Mouse (Mus musculus) intestine, postnatal 0 days (tissue): ENCODE results near the gene H2-M10.4. TPM values are rescaled to one million over a fixed set of nuclear protein-coding genes. Genes with fewer than 3 reads are reported as not detected.
"Not testable (repeated sequence)": the region's sequence is repeated elsewhere in the genome, so short reads cannot be mapped to it uniquely, and the experiment has no call there.

Experiments
- ATAC-seq: fragments of 200-750 bp; cut with Nextera tagmentation; 2 replicates; pipeline ENCODE4 v1.8.0; 2017; ENCODE audit warnings: mild to moderate bottlenecking, moderate TSS enrichment, moderate library complexity
- H3K27ac ChIP-seq: fragments of 300-500 bp; sonication (generic); 2 replicates; pipeline ENCODE4 v1.5.1; 2014; ENCODE audit warnings: mild to moderate bottlenecking, low read depth, low read length, moderate library complexity
- H3K27me3 ChIP-seq: fragments of 300-500 bp; sonication (generic); replicated peaks from 2 replicates; pipeline ENCODE4 v1.6.1; 2014; ENCODE audit warnings: low read length, mixed read lengths; ENCODE audit not compliant: control insufficient read depth, insufficient read depth
- H3K36me3 ChIP-seq: fragments of 300-500 bp; sonication (generic); 2 replicates; pipeline ENCODE4 v1.6.1; 2014; ENCODE audit warnings: mild to moderate bottlenecking, moderate library complexity; ENCODE audit not compliant: control insufficient read depth, insufficient read depth
- H3K4me1 ChIP-seq: fragments of 300-500 bp; sonication (generic); replicated peaks from 2 replicates; pipeline ENCODE4 v1.6.1; 2014; ENCODE audit warnings: antibody characterized with exemption, low read length, mixed read lengths; ENCODE audit not compliant: control insufficient read depth, insufficient read depth
- H3K4me2 ChIP-seq: fragments of 300-500 bp; sonication (generic); replicated peaks from 2 replicates; pipeline ENCODE4 v1.6.1; 2014; ENCODE audit warnings: low read depth, mild to moderate bottlenecking, moderate library complexity
- H3K4me3 ChIP-seq: fragments of 300-500 bp; sonication (generic); 2 replicates; pipeline ENCODE4 v1.5.1; 2014; ENCODE audit warnings: low read depth, low read length
- H3K9ac ChIP-seq: fragments of 300-500 bp; sonication (generic); 2 replicates; pipeline ENCODE4 v1.6.1; 2014; ENCODE audit warnings: mild to moderate bottlenecking, low read depth, low read length
- H3K9me3 ChIP-seq: fragments of 300-500 bp; sonication (generic); 2 replicates; pipeline ENCODE4 v1.6.1; 2016; ENCODE audit warnings: mixed run types; ENCODE audit not compliant: control insufficient read depth
- CTCF ChIP-seq: sonication (generic); IDR thresholded peaks from 2 replicates; pipeline ENCODE4 v1.5.1; 2016; ENCODE audit warnings: low read depth, mild to moderate bottlenecking, control low read depth, antibody characterized with exemption, moderate library complexity
- WGBS: fragments of 180-500 bp; shearing (Covaris S2); extraction: QIAGEN DNeasy Blood & Tissue Kit; methylation state at CpG from one replicate; pipeline ENCODE4 v1.1.7; 2014; 5-methylcytosine and 5-hydroxymethylcytosine counted together
- polyA plus RNA-seq: library from polyadenylated mRNA; unstranded; fragments of >200 nt; fragmentation: Nextera tagmentation; extraction: Ambion mirVana; gene quantifications from 2 replicates; pipeline ENCODE4 v1.2.1, GENCODE M21; 2015

H2-M10.4 gene
- polyA plus RNA-seq: not detected in 2 replicates

DNA sequence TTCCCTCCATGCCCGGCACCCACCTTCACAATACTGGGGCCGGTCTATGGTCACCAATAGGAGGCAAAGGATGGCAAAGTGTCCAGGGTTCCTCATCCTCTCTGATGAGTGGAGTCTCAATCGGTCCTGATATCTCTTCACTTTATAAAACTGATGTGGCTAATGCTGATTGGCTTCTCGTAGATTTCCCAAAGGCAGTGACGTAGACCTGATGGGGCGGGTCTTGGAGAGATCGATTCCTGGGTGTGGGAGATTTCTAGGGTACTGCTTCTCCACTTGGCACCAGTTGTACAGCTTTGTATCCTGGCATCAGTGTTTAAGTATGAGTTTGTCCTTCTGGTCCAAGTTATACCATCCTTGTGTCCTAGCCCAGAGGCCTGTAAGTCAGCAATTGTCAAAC, at the start of gene H2-M10.4:
Gene H2-M10.4 (minus strand): TSS at position 101 of the 400 bp plus-strand sequence.
- H3K4me1 ChIP-seq: no peaks in the 10 kb centered on the region
- no peaks in the 10 kb centered on the region for H3K36me3 ChIP-seq
- no peak within 1 kb of the TSS for H3K4me2 ChIP-seq
- no peak for TF ChIP-seq CTCF
- H3K27me3 ChIP-seq: no peaks in the 10 kb centered on the region
- no peak within 1 kb of the TSS for H3K4me3 ChIP-seq
- no peak within 1 kb of the TSS for H3K27ac ChIP-seq
- no peaks in the 10 kb centered on the region for H3K9me3 ChIP-seq
- WGBS: 92% methylated on average over 7 of the region's 7 CpGs
- no peak for ATAC-seq
- no peak within 1 kb of the TSS for H3K9ac ChIP-seq

DNA sequence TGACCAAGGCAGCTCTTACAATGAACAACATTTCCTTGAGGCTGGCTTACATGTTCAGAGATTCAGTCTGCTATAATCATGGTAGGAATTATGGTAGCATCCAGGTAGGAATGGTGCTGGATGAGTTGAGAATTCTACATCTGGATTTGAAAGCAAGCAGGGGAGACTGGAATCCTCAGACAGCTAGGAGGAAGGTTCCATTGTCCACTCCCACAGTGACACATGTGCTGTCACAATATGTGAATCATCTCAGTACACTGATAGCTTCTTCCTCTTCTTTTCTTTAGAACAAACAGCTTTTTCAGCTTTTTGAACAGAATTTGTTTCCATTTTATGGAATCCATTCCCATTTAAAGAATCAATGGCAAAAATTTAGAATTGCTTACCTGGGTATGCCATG, 41.8 kb upstream of the H2-M10.4 start:
- Histone ChIP-seq H3K4me1 (no peaks in the 10 kb centered on the region), H3K9me3 (no peaks in the 10 kb centered on the region), H3K36me3 (no peaks in the 10 kb centered on the region), H3K4me3 (no peak overlapping the region), H3K27ac (no peak overlapping the region), H3K4me2 (no peak overlapping the region), H3K9ac (no peak overlapping the region), H3K27me3 (no peaks in the 10 kb centered on the region)
- no peak for ATAC-seq
- no peak for TF ChIP-seq CTCF

- no peak for ATAC-seq
- Histone ChIP-seq H3K4me3 (no peak overlapping the region), H3K4me2 (no peak overlapping the region), H3K27me3 (no peaks in the 10 kb centered on the region), H3K27ac (no peak overlapping the region), H3K9me3 (no peaks in the 10 kb centered on the region), H3K9ac (no peak overlapping the region), H3K4me1 (no peaks in the 10 kb centered on the region), H3K36me3 (no peaks in the 10 kb centered on the region)
- TF ChIP-seq CTCF: no peak
- 32% methylated on average over 1 of the region's 1 CpGs for WGBS
Measured at GRCm38 (mm10) chr17:36500435-36500834, 38.3 kb upstream of the H2-M10.4 start.

DNA sequence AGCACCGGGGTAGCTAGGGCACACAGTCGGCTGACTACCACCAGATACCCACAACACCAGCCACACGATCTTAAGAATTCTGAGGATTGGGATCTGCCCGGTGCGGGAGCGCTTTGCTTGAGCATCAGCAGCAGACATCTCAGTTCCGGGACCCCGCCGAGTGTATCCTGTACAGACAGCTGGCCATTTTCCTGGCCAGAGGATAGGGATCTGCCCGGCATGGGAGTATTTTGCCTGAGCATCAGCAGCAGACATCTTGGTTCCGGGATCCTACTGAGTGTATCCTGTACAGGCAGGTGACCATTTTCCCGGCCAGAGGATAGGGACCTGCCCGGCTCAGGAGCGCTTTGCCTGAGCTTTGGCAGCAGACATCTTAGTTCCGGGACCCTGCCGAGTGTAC, 26.0 kb upstream of the H2-M10.4 start:
- not testable (repeated sequence) for ATAC-seq, H3K36me3 ChIP-seq, H3K9me3 ChIP-seq, H3K4me3 ChIP-seq, H3K9ac ChIP-seq, H3K4me2 ChIP-seq, H3K4me1 ChIP-seq, H3K27ac ChIP-seq, H3K27me3 ChIP-seq
- WGBS: 97% methylated on average over 15 of the region's 16 CpGs

GRCm38 (mm10) chr17:36486687-36487230, 24.6 kb upstream of the H2-M10.4 start:
- 81% methylated on average over 1 of the region's 1 CpGs for WGBS
- no peak for ATAC-seq
- Histone ChIP-seq H3K27me3 (no peaks in the 10 kb centered on the region), H3K4me2 (no peak overlapping the region), H3K4me3 (no peak overlapping the region), H3K36me3 (no peaks in the 10 kb centered on the region), H3K27ac (no peak overlapping the region), H3K9me3 (no peaks in the 10 kb centered on the region), H3K4me1 (no peaks in the 10 kb centered on the region), H3K9ac (no peak overlapping the region)
- no peak for TF ChIP-seq CTCF

- no peak for TF ChIP-seq CTCF
- WGBS: 63% methylated on average over 3 of the region's 3 CpGs
- ATAC-seq: no peak
- H3K36me3 ChIP-seq: no peaks in the 10 kb centered on the region
- no peak overlapping the region for H3K27ac ChIP-seq
- H3K9me3 ChIP-seq: no peaks in the 10 kb centered on the region
- H3K4me2 ChIP-seq: no peak overlapping the region
- no peak overlapping the region for H3K9ac ChIP-seq
- no peak overlapping the region for H3K4me3 ChIP-seq
- no peaks in the 10 kb centered on the region for H3K4me1 ChIP-seq
- H3K27me3 ChIP-seq: no peaks in the 10 kb centered on the region
Measured at GRCm38 (mm10) chr17:36483865-36484264, 21.7 kb upstream of the H2-M10.4 start.

GRCm38 (mm10) chr17:36456260-36456659, 5.9 kb downstream of the H2-M10.4 start:
- Histone ChIP-seq H3K27me3 (no peaks in the 10 kb centered on the region), H3K4me3 (no peak overlapping the region), H3K27ac (no peak overlapping the region), H3K4me2 (no peak overlapping the region), H3K9ac (no peak overlapping the region), H3K9me3 (no peaks in the 10 kb centered on the region), H3K4me1 (no peaks in the 10 kb centered on the region), H3K36me3 (no peaks in the 10 kb centered on the region)
- ATAC-seq: no peak
- WGBS: 59% methylated on average over 4 of the region's 4 CpGs
- TF ChIP-seq CTCF: no peak
